Mouse (Mus musculus) myocyte (in vitro differentiated cells): Measurements from ENCODE around the gene Fam89a. TPM values are rescaled to one million over a fixed set of nuclear protein-coding genes. Genes with fewer than 3 reads are reported as not detected.

Experiments
- H3K27me3 ChIP-seq: one replicate; pipeline ENCODE4 v1.6.1; 2011; ENCODE audit not compliant: control insufficient read depth, insufficient read depth, insufficient read length
- H3K36me3 ChIP-seq: one replicate; pipeline ENCODE4 v1.6.1; 2011; ENCODE audit not compliant: control insufficient read depth, insufficient read depth
- H3K4me2 ChIP-seq: one replicate; pipeline ENCODE4 v1.6.1; 2011; ENCODE audit warnings: low read depth, control low read depth
- H3K4me3 ChIP-seq: one replicate; pipeline ENCODE4 v1.5.1; 2011; ENCODE audit warnings: mild to moderate bottlenecking, control low read depth, moderate library complexity
- H3K79me2 ChIP-seq: one replicate; pipeline ENCODE4 v1.6.1; 2011; ENCODE audit not compliant: control insufficient read depth, insufficient read depth
- H3ac ChIP-seq: one replicate; pipeline ENCODE4 v1.6.1; 2011; ENCODE audit not compliant: control insufficient read depth, insufficient read length
- CEBPB ChIP-seq: IDR thresholded peaks from 2 replicates; pipeline ENCODE4 v1.6.1; 2011; ENCODE audit warnings: mild to moderate bottlenecking, moderate library complexity; ENCODE audit not compliant: poor library complexity, insufficient read depth, severe bottlenecking
- E2F4 ChIP-seq: IDR thresholded peaks from one replicate; pipeline ENCODE4 v1.6.1; 2011; ENCODE audit warnings: mild to moderate bottlenecking, control low read depth, moderate library complexity; ENCODE audit not compliant: insufficient read depth
- MAX ChIP-seq: IDR thresholded peaks from one replicate; pipeline ENCODE4 v1.6.1; 2011; ENCODE audit warnings: low read depth, mild to moderate bottlenecking, control low read depth
- MYOD1 ChIP-seq, 3 experiments: IDR thresholded peaks; one replicate each; pipeline ENCODE4 v1.6.1; 2011; ENCODE audit warnings: control low read depth in 2 of 3, low read depth in 2 of 3, mild to moderate bottlenecking in 2 of 3, moderate library complexity in 1 of 3; ENCODE audit not compliant: insufficient read length in 2 of 3, control insufficient read depth in 1 of 3
- MYOG ChIP-seq, 3 experiments: IDR thresholded peaks; one replicate each; pipeline ENCODE4 v1.6.1; 2011; ENCODE audit warnings: control low read depth in 2 of 3, low read depth in 2 of 3, mild to moderate bottlenecking in 2 of 3; ENCODE audit not compliant: insufficient read length in 2 of 3, control insufficient read depth in 1 of 3, insufficient read depth in 1 of 3
- POLR2A ChIP-seq: IDR thresholded peaks from one replicate; pipeline ENCODE4 v1.6.1; 2011; ENCODE audit warnings: low read depth, mild to moderate bottlenecking, control low read depth, moderate library complexity; ENCODE audit not compliant: insufficient read length
- POLR2AphosphoS2 ChIP-seq: IDR thresholded peaks from one replicate; pipeline ENCODE4 v1.6.1; 2011; ENCODE audit warnings: low read depth, control low read depth; ENCODE audit not compliant: insufficient read length
- REST ChIP-seq: IDR thresholded peaks from one replicate; pipeline ENCODE4 v1.6.1; 2011; ENCODE audit warnings: mild to moderate bottlenecking, control low read depth, moderate library complexity; ENCODE audit not compliant: insufficient read depth, insufficient read length
- SRF ChIP-seq: IDR thresholded peaks from one replicate; pipeline ENCODE4 v1.6.1; 2011; ENCODE audit warnings: low read depth; ENCODE audit not compliant: control insufficient read depth, insufficient read length
- TCF12 ChIP-seq: IDR thresholded peaks from one replicate; pipeline ENCODE4 v1.6.1; 2011; ENCODE audit warnings: mild to moderate bottlenecking, control low read depth; ENCODE audit not compliant: poor library complexity, insufficient read depth, severe bottlenecking
- TCF3 ChIP-seq: IDR thresholded peaks from one replicate; pipeline ENCODE4 v1.6.1; 2011; ENCODE audit warnings: low read depth, control low read depth; ENCODE audit not compliant: insufficient read length
- USF1 ChIP-seq: IDR thresholded peaks from one replicate; pipeline ENCODE4 v1.6.1; 2011; ENCODE audit warnings: low read depth, mild to moderate bottlenecking, control low read depth, moderate library complexity
- polyA plus RNA-seq: library from polyadenylated mRNA; unstranded; fragments of >200 nt; fragmentation: generic; extraction: Trizol; gene quantifications from one replicate; pipeline ENCODE4 v1.2.1, GENCODE M21; 2012; ENCODE audit warnings: missing spikeins

Gene Fam89a
- polyA plus RNA-seq, 1 experiment: 0.36 TPM

DNA sequence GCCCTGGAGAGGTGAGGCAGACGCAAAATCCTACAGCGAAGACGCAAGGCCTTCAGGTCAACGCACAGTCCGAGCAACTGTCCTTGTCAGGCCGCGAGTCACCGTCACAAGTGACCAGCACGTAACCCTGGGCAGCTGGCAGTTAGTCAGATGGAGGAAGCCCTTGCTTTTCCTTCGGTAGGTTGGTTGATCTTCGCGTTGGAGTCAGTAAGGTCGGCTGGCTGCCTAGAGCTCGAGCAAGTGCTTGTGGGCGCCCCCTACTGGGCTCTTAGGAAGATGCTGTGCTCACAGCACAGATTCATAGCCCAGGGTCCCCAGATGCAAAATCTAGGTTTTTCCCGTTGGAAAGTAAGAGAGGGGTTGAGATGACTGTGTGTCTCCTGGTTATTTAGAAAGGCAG lies 24.1 kb upstream of the Fam89a start:
- TF ChIP-seq TCF3 (no peak), MYOG (IDR thresholded peaks at IDR 0.05; ENCODE audit: control insufficient read depth in 1 of 3, insufficient read depth in 1 of 3, insufficient read length in 2 of 3, low read depth in 2 of 3) (no peak), POLR2AphosphoS2 (no peak), E2F4 (no peak), TCF12 (no peak), MYOD1 (IDR thresholded peaks at IDR 0.05; ENCODE audit: control insufficient read depth in 1 of 3, insufficient read length in 2 of 3, low read depth in 2 of 3) (no peak), MAX (no peak), REST (no peak), POLR2A (no peak), SRF (no peak), CEBPB (no peak), USF1 (no peak)
- Histone ChIP-seq H3K4me3 (no peak overlapping the region), H3K4me2 (no peak overlapping the region), H3K36me3 (no peaks in the 10 kb centered on the region), H3K27me3 (peaks cover 10% of the 10 kb centered on the region), H3ac (no peak overlapping the region), H3K79me2 (no peaks in the 10 kb centered on the region)

DNA sequence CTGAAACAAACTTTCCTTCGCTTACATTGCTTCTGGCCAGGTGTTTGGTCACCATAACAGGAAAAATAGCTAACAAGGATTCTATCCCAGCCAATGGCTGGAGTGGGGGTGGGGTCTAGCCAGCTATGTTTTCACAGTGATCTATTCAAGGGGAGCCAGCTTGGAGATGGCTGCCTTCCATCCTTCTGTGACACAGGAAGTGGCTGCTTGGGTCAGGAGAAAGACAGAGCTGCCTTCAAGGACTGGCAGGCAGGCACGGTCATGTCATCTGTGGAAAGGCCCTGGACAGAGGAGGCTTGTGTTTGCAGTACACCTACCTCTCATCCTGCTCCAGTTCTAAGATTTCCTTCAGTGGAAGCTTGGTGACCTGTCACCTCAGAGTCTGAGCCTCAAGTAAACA lies 20.8 kb upstream of the Fam89a start:
- H3K79me2 ChIP-seq: no peaks in the 10 kb centered on the region
- no peak overlapping the region for H3ac ChIP-seq
- peaks cover 13% of the 10 kb centered on the region for H3K27me3 ChIP-seq
- H3K36me3 ChIP-seq: no peaks in the 10 kb centered on the region
- no peak overlapping the region for H3K4me2 ChIP-seq
- no peak overlapping the region for H3K4me3 ChIP-seq
- no peak for TF ChIP-seq MYOG (IDR thresholded peaks at IDR 0.05; ENCODE audit: control insufficient read depth in 1 of 3, insufficient read depth in 1 of 3, insufficient read length in 2 of 3, low read depth in 2 of 3)
- no peak for TF ChIP-seq TCF12
- TF ChIP-seq SRF: no peak
- TF ChIP-seq E2F4: no peak
- no peak for TF ChIP-seq MYOD1 (IDR thresholded peaks at IDR 0.05; ENCODE audit: control insufficient read depth in 1 of 3, insufficient read length in 2 of 3, low read depth in 2 of 3)
- TF ChIP-seq MAX: no peak

- Histone ChIP-seq H3K36me3 (no peaks in the 10 kb centered on the region), H3K4me3 (no peak overlapping the region), H3K4me2 (no peak overlapping the region), H3K27me3 (peaks cover 53% of the 10 kb centered on the region), H3K79me2 (no peaks in the 10 kb centered on the region), H3ac (no peak overlapping the region)
- TF ChIP-seq CEBPB: no peak
- no peak for TF ChIP-seq E2F4
- no peak for TF ChIP-seq SRF
- TF ChIP-seq POLR2A: no peak
- TF ChIP-seq MAX: no peak
- TF ChIP-seq MYOG (IDR thresholded peaks at IDR 0.05; ENCODE audit: control insufficient read depth in 1 of 3, insufficient read depth in 1 of 3, insufficient read length in 2 of 3, low read depth in 2 of 3): no peak
- no peak for TF ChIP-seq MYOD1 (IDR thresholded peaks at IDR 0.05; ENCODE audit: control insufficient read depth in 1 of 3, insufficient read length in 2 of 3, low read depth in 2 of 3)
- no peak for TF ChIP-seq POLR2AphosphoS2
Measured at GRCm38 (mm10) chr8:124763061-124763460, 11.4 kb upstream of the Fam89a start.

GRCm38 (mm10) chr8:124758544-124758943 lies 6.9 kb upstream of the Fam89a start:
- Histone ChIP-seq H3K4me2 (no peak overlapping the region), H3K27me3 (peaks cover 54% of the 10 kb centered on the region), H3K79me2 (no peaks in the 10 kb centered on the region), H3K36me3 (no peaks in the 10 kb centered on the region), H3K4me3 (no peak overlapping the region), H3ac (no peak overlapping the region)
- TF ChIP-seq TCF12 (no peak), E2F4 (no peak), MYOG (IDR thresholded peaks at IDR 0.05; ENCODE audit: control insufficient read depth in 1 of 3, insufficient read depth in 1 of 3, insufficient read length in 2 of 3, low read depth in 2 of 3) (no peak), SRF (no peak), POLR2AphosphoS2 (no peak)

- Histone ChIP-seq H3K4me2 (no peak overlapping the region), H3K36me3 (no peaks in the 10 kb centered on the region), H3ac (no peak overlapping the region), H3K79me2 (no peaks in the 10 kb centered on the region), H3K4me3 (no peak overlapping the region), H3K27me3 (peaks cover 48% of the 10 kb centered on the region)
- TF ChIP-seq USF1 (no peak), TCF3 (no peak), MAX (no peak), SRF (no peak), POLR2A (no peak), POLR2AphosphoS2 (no peak), CEBPB (no peak)
Measured at GRCm38 (mm10) chr8:124756601-124757000, 5.0 kb upstream of the Fam89a start.
